Mouse (Mus musculus) erythroblast, embryonic 14.5 days (primary cell): Measurements from ENCODE around the gene Rpf1.

Experiments
- GATA1 ChIP-seq: IDR thresholded peaks from 2 replicates; pipeline ENCODE4 v1.6.1; 2012; ENCODE audit warnings: low read length, inconsistent platforms, mixed read lengths
- TAL1 ChIP-seq: IDR thresholded peaks from 3 replicates; pipeline ENCODE4 v1.6.1; 2012; ENCODE audit warnings: low read length, inconsistent platforms, mixed read lengths

GRCm38 (mm10) chr3:146500003-146500809 is 21.0 kb downstream of the Rpf1 start:
- TF ChIP-seq TAL1: no peak
- no peak for TF ChIP-seq GATA1
